Mouse (Mus musculus) hindbrain, embryonic 14.5 days (tissue): ENCODE measurements around the gene Ppfia2. TPM values are rescaled to one million over a fixed set of nuclear protein-coding genes. Genes with fewer than 3 reads are reported as not detected.

Source experiments
- ATAC-seq: fragments of 200-750 bp; cut with Nextera tagmentation; 2 replicates; pipeline ENCODE4 v1.8.0; 2017; ENCODE audit warnings: moderate number of reproducible peaks, mild to moderate bottlenecking, moderate TSS enrichment, moderate library complexity; ENCODE audit not compliant: low FRiP score
- DNase-seq: peaks from one replicate; pipeline ENCODE4 v3.0.0-alpha.2; 2015; ENCODE audit warnings: low spot score
- H3K27ac ChIP-seq: fragments of 300-500 bp; sonication (generic); 2 replicates; pipeline ENCODE4 v1.5.1; 2014; ENCODE audit warnings: mild to moderate bottlenecking, moderate library complexity
- H3K27me3 ChIP-seq: fragments of 300-500 bp; sonication (generic); 2 replicates; pipeline ENCODE4 v1.6.1; 2014; ENCODE audit warnings: mild to moderate bottlenecking, low read length, mixed read lengths; ENCODE audit not compliant: control insufficient read depth, insufficient read depth
- H3K36me3 ChIP-seq: fragments of 300-500 bp; sonication (generic); replicated peaks from 2 replicates; pipeline ENCODE4 v1.6.1; 2014; ENCODE audit not compliant: control insufficient read depth, insufficient read depth
- H3K4me1 ChIP-seq: fragments of 300-500 bp; sonication (generic); replicated peaks from 2 replicates; pipeline ENCODE4 v1.6.1; 2014; ENCODE audit warnings: antibody characterized with exemption, low read length, mixed read lengths; ENCODE audit not compliant: control insufficient read depth, insufficient read depth
- H3K4me2 ChIP-seq: fragments of 300-500 bp; sonication (generic); replicated peaks from 2 replicates; pipeline ENCODE4 v1.6.1; 2014; ENCODE audit warnings: mild to moderate bottlenecking, moderate library complexity
- H3K4me3 ChIP-seq: fragments of 300-500 bp; sonication (generic); replicated peaks from 2 replicates; pipeline ENCODE4 v1.5.1; 2014; ENCODE audit warnings: mild to moderate bottlenecking, low read length
- H3K9ac ChIP-seq: fragments of 300-500 bp; sonication (generic); 2 replicates; pipeline ENCODE4 v1.6.1; 2014
- H3K9me3 ChIP-seq: fragments of 300-500 bp; sonication (generic); 2 replicates; pipeline ENCODE4 v1.6.1; 2016; ENCODE audit warnings: low read length; ENCODE audit not compliant: control insufficient read depth
- WGBS: fragments of 180-500 bp; shearing (Covaris S2); extraction: QIAGEN DNeasy Blood & Tissue Kit; methylation state at CpG from one replicate; pipeline ENCODE4 v1.1.7; 2014; 5-methylcytosine and 5-hydroxymethylcytosine counted together
- polyA plus RNA-seq: library from polyadenylated mRNA; unstranded; fragments of >200 nt; fragmentation: Nextera tagmentation; extraction: Ambion mirVana; gene quantifications from 2 replicates; pipeline ENCODE4 v1.2.1, GENCODE M21; 2014

Ppfia2 gene
- 35.8 and 40.6 TPM in 2 replicates for polyA plus RNA-seq

GRCm38 (mm10) chr10:106469855-106470532 is at the start of gene Ppfia2:
Ppfia2 (plus strand) TSS chr10:106470339.
- WGBS, result 0% methylated on average over 30 of the region's 30 CpGs
- no peaks in the 10 kb centered on the region for H3K36me3 ChIP-seq
- peaks cover 11% of the 10 kb centered on the region for H3K4me1 ChIP-seq
- H3K27ac ChIP-seq, result peak within 1 kb of the TSS; percentile 91
- H3K4me2 ChIP-seq, result peak within 1 kb of the TSS; percentile 85
- no peaks in the 10 kb centered on the region for H3K27me3 ChIP-seq
- H3K9me3 ChIP-seq, result no peaks in the 10 kb centered on the region
- ATAC-seq (peak; percentile 87), DNase-seq (peak; percentile 84)
- H3K4me3 ChIP-seq, result peak within 1 kb of the TSS; percentile 54
- H3K9ac ChIP-seq, result peak within 1 kb of the TSS; percentile 78

- Histone ChIP-seq H3K4me1 (peaks cover 11% of the 10 kb centered on the region), H3K27ac (peak overlapping the region; percentile 91), H3K4me3 (peak overlapping the region; percentile 54), H3K4me2 (peak overlapping the region; percentile 85), H3K9ac (peak overlapping the region; percentile 78), H3K36me3 (no peaks in the 10 kb centered on the region), H3K27me3 (no peaks in the 10 kb centered on the region), H3K9me3 (no peaks in the 10 kb centered on the region)
- WGBS, result 3% methylated on average over 17 of the region's 19 CpGs
- peak; percentile 72 for DNase-seq
- ATAC-seq, result peak; percentile 94
These were observed 1.0 kb upstream of the Ppfia2 start for GRCm38 (mm10) chr10:106468956-106469721.

DNA sequence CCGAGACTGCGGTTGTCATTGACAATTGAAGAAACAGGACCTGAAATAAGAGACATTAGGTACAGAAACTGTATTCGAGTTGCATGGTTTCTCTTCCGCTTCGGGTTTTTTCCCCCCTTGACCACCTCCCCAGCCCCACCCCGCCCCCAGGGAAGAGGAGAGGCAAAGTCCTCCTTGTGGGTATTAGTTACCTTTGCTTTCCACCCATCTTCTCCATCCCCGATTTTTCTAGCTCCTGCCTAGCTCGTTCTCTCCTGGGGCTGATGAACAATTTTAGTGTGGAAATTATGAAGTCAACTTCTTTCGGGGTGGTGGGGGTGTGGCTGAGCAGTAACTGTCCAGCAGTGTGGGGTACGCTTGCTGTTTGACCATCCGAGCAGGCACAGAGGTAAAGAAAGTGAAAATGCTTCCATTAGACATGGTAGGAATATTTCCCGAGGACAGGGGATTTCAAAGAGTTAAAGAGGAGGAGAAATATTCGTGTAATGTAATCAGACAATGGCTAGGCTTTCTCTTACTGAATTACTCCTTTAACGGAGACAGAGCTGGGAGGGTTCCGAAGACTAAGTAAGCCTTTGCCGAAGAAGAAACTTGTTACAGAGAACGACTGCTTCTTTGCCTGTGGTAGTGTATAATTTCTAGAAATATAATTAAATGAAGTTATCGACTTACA is 530 bp downstream of the Ppfia2 start:
- Histone ChIP-seq H3K9ac (peak overlapping the region; percentile 78), H3K36me3 (no peaks in the 10 kb centered on the region), H3K27ac (peak overlapping the region; percentile 91), H3K9me3 (no peaks in the 10 kb centered on the region), H3K4me3 (peak overlapping the region; percentile 54), H3K27me3 (no peaks in the 10 kb centered on the region), H3K4me2 (peak overlapping the region; percentile 85), H3K4me1 (peaks cover 11% of the 10 kb centered on the region)
- DNase-seq, result peak; percentile 53
- peak; percentile 22; the same call in 1 of the 2 replicates for ATAC-seq
- WGBS, result 9% methylated on average over 18 of the region's 18 CpGs

DNA sequence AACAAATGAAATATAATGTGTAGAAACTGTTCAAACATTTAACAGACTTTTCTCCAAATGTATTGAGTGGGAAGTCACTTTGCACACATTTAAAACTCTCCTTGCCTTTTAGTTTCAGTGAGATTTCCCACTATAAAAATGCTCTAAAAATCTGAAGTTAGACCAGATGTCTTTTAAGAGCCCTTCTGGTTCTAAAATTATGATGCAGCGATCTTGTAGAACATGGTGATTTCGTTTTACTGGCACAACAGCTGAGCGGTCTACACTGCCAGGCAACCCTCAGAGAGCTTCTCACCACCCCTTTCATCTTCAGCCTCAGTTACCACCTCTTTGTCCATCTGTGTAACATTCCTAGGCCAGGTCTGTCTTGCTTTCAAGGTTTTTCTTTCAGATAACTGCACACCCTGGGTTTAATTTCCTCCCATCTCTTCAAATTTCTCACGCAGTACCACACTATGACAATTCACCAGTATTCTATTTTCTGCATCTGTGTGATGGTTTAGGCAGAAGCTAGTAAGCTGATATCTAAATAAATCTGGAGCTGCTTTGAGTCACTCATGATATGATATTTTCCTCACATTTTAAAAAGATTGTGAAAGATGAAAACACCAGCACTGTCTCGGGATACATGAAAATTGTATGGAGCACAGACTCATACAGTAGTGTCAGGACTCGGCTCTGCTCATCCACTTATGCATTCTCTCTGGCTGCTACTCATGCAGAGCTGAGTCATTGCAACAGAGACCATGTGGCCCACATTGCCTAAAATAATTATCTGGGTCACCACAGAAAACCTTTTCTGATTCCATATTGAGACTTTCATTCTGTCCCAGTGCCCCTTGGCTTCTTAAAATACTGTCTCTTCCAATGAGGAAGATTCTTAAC is 39.4 kb downstream of the Ppfia2 start:
- H3K4me1 ChIP-seq, result 0 out of 2 replicates have a peak, but pooled peaks cover 3% of the 10 kb centered on the region
- no peaks in the 10 kb centered on the region for H3K36me3 ChIP-seq
- no peak overlapping the region for H3K27ac ChIP-seq
- ATAC-seq, result no peak
- H3K4me2 ChIP-seq, result no peak overlapping the region
- no peak for DNase-seq
- H3K9me3 ChIP-seq, result no peaks in the 10 kb centered on the region
- no peak overlapping the region for H3K9ac ChIP-seq
- WGBS, result 89% methylated on average over 6 of the region's 6 CpGs
- no peak overlapping the region for H3K4me3 ChIP-seq
- no peaks in the 10 kb centered on the region for H3K27me3 ChIP-seq

- H3K4me2 ChIP-seq, result no peak overlapping the region
- DNase-seq, result no peak
- H3K4me1 ChIP-seq, result no peaks in the 10 kb centered on the region
These were observed 95.9 kb downstream of the Ppfia2 start for GRCm38 (mm10) chr10:106566036-106566435.

DNA sequence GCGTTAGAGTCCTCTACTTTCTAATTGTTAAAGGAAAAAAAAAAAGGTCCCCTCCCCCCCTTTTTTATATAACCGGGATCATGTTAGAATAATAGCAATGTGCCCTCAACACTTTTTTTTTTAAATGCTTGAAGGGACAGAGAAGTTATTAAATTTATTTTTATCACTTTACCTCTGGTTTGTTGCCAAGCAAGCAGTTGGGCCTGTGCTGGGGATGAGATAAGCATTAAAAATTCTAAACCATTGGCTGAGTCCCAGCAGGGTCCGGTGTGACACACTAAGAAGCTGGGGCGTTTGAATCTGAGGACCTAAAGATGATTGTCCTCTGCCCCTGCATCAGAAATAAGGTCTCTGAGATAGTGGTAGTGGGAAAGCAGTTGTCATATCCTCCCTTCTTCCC is 114.9 kb downstream of the Ppfia2 start:
- H3K4me2 ChIP-seq, result no peak overlapping the region
- 69% methylated on average over 4 of the region's 4 CpGs for WGBS
- no peak overlapping the region for H3K9ac ChIP-seq
- H3K36me3 ChIP-seq, result no peaks in the 10 kb centered on the region
- no peaks in the 10 kb centered on the region for H3K27me3 ChIP-seq
- no peak overlapping the region for H3K4me3 ChIP-seq
- H3K27ac ChIP-seq, result peak overlapping the region; percentile 47; the same call in 1 of the 2 replicates
- H3K4me1 ChIP-seq, result no peaks in the 10 kb centered on the region
- no peaks in the 10 kb centered on the region for H3K9me3 ChIP-seq
- no peak for DNase-seq
- ATAC-seq, result no peak

More at GRCm38 (mm10) chr10:106566036-106566435, 95.9 kb downstream of the Ppfia2 start:
- Histone ChIP-seq H3K27me3 (no peaks in the 10 kb centered on the region), H3K9me3 (no peaks in the 10 kb centered on the region), H3K36me3 (no peaks in the 10 kb centered on the region), H3K27ac (no peak overlapping the region), H3K4me3 (no peak overlapping the region), H3K9ac (no peak overlapping the region)
- ATAC-seq, result no peak
- WGBS, result 47% methylated on average over 4 of the region's 4 CpGs

GRCm38 (mm10) chr10:106585476-106586080 is 115.4 kb downstream of the Ppfia2 start:
- no peaks in the 10 kb centered on the region for H3K4me1 ChIP-seq
- H3K27me3 ChIP-seq, result no peaks in the 10 kb centered on the region
- no peaks in the 10 kb centered on the region for H3K9me3 ChIP-seq
- no peak overlapping the region for H3K4me2 ChIP-seq
- no peak overlapping the region for H3K4me3 ChIP-seq
- 3% methylated on average over 4 of the region's 4 CpGs for WGBS
- DNase-seq, result peak; percentile 81
- H3K36me3 ChIP-seq, result no peaks in the 10 kb centered on the region
- ATAC-seq, result peak; percentile 83; the same call in 1 of the 2 replicates
- H3K9ac ChIP-seq, result no peak overlapping the region
- H3K27ac ChIP-seq, result peak overlapping the region; percentile 47

- 80% methylated on average over 5 of the region's 5 CpGs for WGBS
- H3K27me3 ChIP-seq, result no peaks in the 10 kb centered on the region
- H3K4me1 ChIP-seq, result no peaks in the 10 kb centered on the region
- no peak overlapping the region for H3K4me3 ChIP-seq
- no peak overlapping the region for H3K4me2 ChIP-seq
- no peaks in the 10 kb centered on the region for H3K36me3 ChIP-seq
- H3K27ac ChIP-seq, result no peak overlapping the region
- DNase-seq (no peak), ATAC-seq (no peak)
- H3K9me3 ChIP-seq, result no peaks in the 10 kb centered on the region
- no peak overlapping the region for H3K9ac ChIP-seq
These were observed 117.7 kb downstream of the Ppfia2 start for GRCm38 (mm10) chr10:106587817-106588216.
